In the genomic region with DNA sequence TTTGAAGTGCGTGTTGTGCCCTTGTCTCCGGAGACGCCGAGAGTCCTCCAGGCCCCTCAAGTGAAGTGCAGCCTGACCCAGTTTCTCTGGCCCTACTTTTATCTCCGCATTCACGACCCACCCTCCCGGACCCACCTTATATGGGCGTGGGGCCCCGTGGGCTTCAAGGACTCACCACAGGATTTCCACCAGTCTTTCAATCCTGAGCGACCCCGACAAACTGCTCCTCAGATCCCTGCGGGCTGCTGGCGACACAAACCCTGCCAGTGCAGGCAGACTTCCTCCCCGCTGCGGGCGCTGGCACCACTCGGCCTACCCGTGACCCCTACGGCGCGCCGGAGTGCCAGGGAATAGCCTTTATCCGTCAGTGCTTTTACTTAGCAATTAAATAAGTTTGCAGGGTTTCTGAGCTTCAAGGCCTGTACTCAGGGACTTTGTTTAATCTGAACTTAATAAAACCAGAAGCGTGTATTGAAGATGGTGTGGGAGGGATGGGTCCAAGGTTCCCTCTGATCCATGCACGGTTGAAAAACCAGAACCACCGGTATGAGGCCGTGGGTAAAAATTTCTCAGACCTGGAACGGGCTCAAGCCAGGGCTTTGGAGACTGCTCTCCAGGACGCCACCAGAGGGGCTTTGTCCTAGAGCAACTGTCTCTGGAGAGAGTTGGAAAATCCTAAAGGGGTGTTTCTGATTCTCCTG, we compare ENCODE assay signal across 8 mouse cellular contexts. TPM values are rescaled to one million over a fixed set of nuclear protein-coding genes. Genes with fewer than 3 reads are reported as not detected.
DNase-seq lines count a peak whose midpoint lies in the region; ATAC-seq lines count a peak whose summit lies in the region.

A gene (minus strand): TSS at position 568 of the 701 bp plus-strand sequence.

- ATAC-seq in forebrain, embryonic 16.5 days = no peak
- ATAC-seq in hindbrain, embryonic 11.5 days (ENCODE audit: low FRiP score) = peak; percentile 4; the same call in 1 of the 2 replicates
- ATAC-seq in megakaryocyte, adult 5-6 weeks (ENCODE audit: poor library complexity, severe bottlenecking) = peak; percentile 25; the same call in 1 of the 2 replicates

- H3K36me3 ChIP-seq in forebrain, embryonic 16.5 days (ENCODE audit: control insufficient read depth, insufficient read depth) = no peaks in the 10 kb centered on the region; the same call in 1 of the 2 replicates
- no peaks in the 10 kb centered on the region for H3K36me3 ChIP-seq in hindbrain, embryonic 11.5 days (ENCODE audit: control insufficient read depth, insufficient read depth, low read length)

- H3K4me2 ChIP-seq in forebrain, embryonic 16.5 days (ENCODE audit: low read length) = peak within 1 kb of the TSS; percentile 89
- H3K4me2 ChIP-seq in hindbrain, embryonic 11.5 days (replicated peaks; ENCODE audit: low read depth, low read length) = peak within 1 kb of the TSS; percentile 60

- peaks cover 60% of the 10 kb centered on the region for H3K4me1 ChIP-seq in forebrain, embryonic 16.5 days (replicated peaks; ENCODE audit: control insufficient read depth, insufficient read depth, low read length)
- peaks cover 32% of the 10 kb centered on the region for H3K4me1 ChIP-seq in hindbrain, embryonic 11.5 days (replicated peaks; ENCODE audit: control insufficient read depth, insufficient read depth, low read length)

- peak within 1 kb of the TSS; percentile 82 for H3K27ac ChIP-seq in forebrain, embryonic 16.5 days (ENCODE audit: low read length)
- H3K27ac ChIP-seq in hindbrain, embryonic 11.5 days (ENCODE audit: low read depth, low read length) = peak within 1 kb of the TSS; percentile 77

- H3K9me3 ChIP-seq in forebrain, embryonic 16.5 days (ENCODE audit: control insufficient read depth, low read length) = no peaks in the 10 kb centered on the region
- no peaks in the 10 kb centered on the region for H3K9me3 ChIP-seq in hindbrain, embryonic 11.5 days (ENCODE audit: control insufficient read depth, low read length)

- H3K4me3 ChIP-seq in forebrain, embryonic 16.5 days (replicated peaks; ENCODE audit: low read length) = peak within 1 kb of the TSS; percentile 69
- H3K4me3 ChIP-seq in hindbrain, embryonic 11.5 days (ENCODE audit: low read depth, low read length) = peak within 1 kb of the TSS; percentile 67

- peaks cover 16% of the 10 kb centered on the region for H3K27me3 ChIP-seq in forebrain, embryonic 16.5 days (replicated peaks; ENCODE audit: control insufficient read depth, insufficient read depth, low read length)
- H3K27me3 ChIP-seq in hindbrain, embryonic 11.5 days (ENCODE audit: control insufficient read depth, insufficient read depth, low read length) = peaks cover 35% of the 10 kb centered on the region

- peak within 1 kb of the TSS; percentile 65 for H3K9ac ChIP-seq in forebrain, embryonic 16.5 days (replicated peaks; ENCODE audit: low read depth, low read length)
- peak within 1 kb of the TSS; percentile 68 for H3K9ac ChIP-seq in hindbrain, embryonic 11.5 days (ENCODE audit: low read depth, low read length)

- DNase-seq in layer of hippocampus, adult 8-10 months (ENCODE audit: low spot score in 2 of 2) = no peak
- no peak for DNase-seq in layer of hippocampus, adult 9-11 months
- peak in 1 of 2 experiments; percentile 41 for DNase-seq in adrenal gland, postnatal 4 days (ENCODE audit: low spot score in 2 of 2)
- DNase-seq in hindbrain, embryonic 11.5 days (ENCODE audit: low spot score) = no peak
- DNase-seq in layer of hippocampus, postnatal 36 days = no peak
- DNase-seq in thymus, postnatal 14 days = peak; percentile 76

- 6% methylated on average over 29 of the region's 29 CpGs for WGBS in forebrain, embryonic 16.5 days
- 8% methylated on average over 29 of the region's 29 CpGs for WGBS in hindbrain, embryonic 11.5 days

RNA-seq across cellular contexts. Expression of the gene that starts here (rescaled TPM):
- 10 to 100 TPM; 40.2 to 53.2 (median 46.0) TPM for total RNA-seq in layer of hippocampus, adult 8-10 months (2022)
- 10 to 100 TPM; 52.6 to 62.3 TPM for total RNA-seq in adrenal gland, postnatal 4 days (2021)
- 16.2 and 17.7 TPM in 2 replicates for polyA plus RNA-seq in forebrain, embryonic 16.5 days (2015; fragmentation: Nextera tagmentation; extraction: Ambion mirVana)
- 23.6 and 26.0 TPM in 2 replicates for polyA plus RNA-seq in hindbrain, embryonic 11.5 days (2014; fragmentation: Nextera tagmentation; extraction: Ambion mirVana)
- total RNA-seq in layer of hippocampus, postnatal 36 days (2021) = 10 to 100 TPM; 44.4 to 50.8 TPM
- total RNA-seq in megakaryocyte, adult 5-6 weeks (2015) = 37.0 and 41.4 TPM in 2 replicates
- total RNA-seq in megakaryocyte, adult 5-6 weeks (2017) = 25.6 and 26.8 TPM in 2 replicates
